Mouse (Mus musculus) stomach, postnatal 0 days (tissue): ENCODE measurements at regions not wholly inside any gene's neighbourhood (a gene's known extent, or its start where the extent isn't known, plus 50 kb on each side); places are given as distances from the start of the nearest gene placed in this dataset.

ENCODE experiments used
- CTCF ChIP-seq: IDR thresholded peaks from 2 replicates; pipeline ENCODE4 v1.5.1; 2016; ENCODE audit warnings: antibody characterized with exemption, low read depth, mild to moderate bottlenecking, moderate library complexity
- EP300 ChIP-seq: optimal IDR thresholded peaks from 2 replicates; pipeline ENCODE3; 2016; ENCODE audit warnings: antibody characterized with exemption

GRCm38 (mm10) chr10:25072617-25073016 is 145.3 kb upstream of the Arg1 start:
- TF ChIP-seq EP300 (no peak), CTCF (no peak)
